Mouse (Mus musculus): ENCODE measurements around the gene Kcnab3. TPM values are rescaled to one million over a fixed set of nuclear protein-coding genes. Genes with fewer than 3 reads are reported as not detected.

Kcnab3 gene
- total RNA-seq, 4 experiments from 2014 or later = 26.9 to 33.1 (median 30.2) TPM

DNA sequence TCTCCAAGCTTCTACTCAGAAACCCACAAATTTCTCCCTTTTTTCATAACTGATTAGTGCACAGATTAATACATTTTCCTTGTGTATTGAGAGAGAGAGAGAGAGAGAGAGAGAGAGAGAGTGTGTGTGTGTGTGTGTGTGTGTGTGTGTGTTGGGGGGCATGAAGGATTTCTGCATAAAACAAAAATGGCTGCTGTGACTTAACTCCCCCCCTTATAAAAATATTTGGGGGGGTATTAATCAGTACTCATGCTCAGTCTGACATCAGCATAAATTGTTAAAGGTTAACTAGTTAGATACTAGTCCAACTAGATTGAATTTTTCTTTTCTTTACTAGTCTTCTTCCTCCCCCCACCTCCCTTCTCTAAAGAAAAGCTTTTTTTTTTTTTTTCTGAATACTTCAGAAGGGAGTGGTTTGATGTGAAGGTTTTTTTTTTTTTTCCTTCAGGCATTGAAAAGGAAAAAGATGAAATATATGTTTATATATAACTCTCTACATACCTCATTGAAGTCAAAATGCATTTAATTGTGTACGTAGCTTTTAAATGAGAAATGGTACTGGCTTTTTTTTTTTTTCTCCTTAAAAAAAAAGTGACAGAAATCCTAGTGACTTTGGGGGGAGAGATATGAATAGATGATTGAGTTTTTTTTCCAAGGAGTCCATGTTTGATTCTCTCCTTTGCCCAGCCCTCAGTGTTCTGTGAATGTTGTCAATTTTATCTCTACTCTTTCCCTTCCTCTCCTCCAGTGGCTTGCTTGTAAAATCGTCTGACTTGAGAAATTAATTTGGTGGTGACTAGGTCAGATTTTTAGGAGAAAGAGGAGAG lies 44.1 kb downstream of the Kcnab3 start:
- no peak for DNase-seq (ENCODE audit: low spot score in 2 of 2)

DNA sequence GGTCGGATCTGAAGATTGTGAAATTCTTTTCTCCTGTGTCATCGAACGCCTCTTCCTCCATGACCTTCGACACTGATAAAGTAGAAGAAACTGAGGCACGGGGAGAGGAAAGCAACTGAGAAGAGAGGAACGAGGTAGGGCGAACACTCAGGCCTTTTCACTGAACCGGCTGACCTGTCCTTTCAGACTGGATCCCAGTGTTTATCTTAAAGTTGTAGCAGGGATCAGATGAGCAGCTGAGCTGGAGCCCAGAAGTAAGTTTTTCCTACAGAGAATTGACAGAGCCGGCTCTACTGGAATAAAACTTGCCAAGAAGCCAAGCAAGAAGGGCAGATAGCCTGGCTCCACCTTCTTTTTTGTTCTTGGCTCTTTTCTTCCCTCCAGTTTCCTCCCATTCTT lies 44.8 kb downstream of the Kcnab3 start:
- no peak for DNase-seq (ENCODE audit: low spot score in 2 of 2)

DNA sequence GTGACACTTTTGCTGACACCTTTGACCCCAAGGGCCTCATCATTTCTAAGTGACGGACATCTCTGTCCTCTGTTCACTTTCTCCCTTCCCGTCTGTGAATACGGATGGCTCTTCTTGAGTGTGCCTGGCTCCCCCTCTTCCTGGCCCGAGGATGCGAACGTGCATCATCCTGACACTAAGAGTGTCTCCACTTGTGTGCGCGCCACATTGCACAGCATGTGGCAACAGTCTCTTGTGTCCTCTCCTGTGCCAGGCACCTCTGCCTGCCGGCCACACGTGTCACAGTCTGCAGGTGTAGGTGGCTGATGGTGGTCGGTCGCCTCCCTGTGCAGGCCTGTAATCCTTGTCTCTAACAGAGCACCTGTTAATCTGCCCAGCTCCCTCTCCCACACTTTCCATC lies 45.5 kb downstream of the Kcnab3 start:
- no peak for DNase-seq (ENCODE audit: low spot score in 2 of 2)

DNA sequence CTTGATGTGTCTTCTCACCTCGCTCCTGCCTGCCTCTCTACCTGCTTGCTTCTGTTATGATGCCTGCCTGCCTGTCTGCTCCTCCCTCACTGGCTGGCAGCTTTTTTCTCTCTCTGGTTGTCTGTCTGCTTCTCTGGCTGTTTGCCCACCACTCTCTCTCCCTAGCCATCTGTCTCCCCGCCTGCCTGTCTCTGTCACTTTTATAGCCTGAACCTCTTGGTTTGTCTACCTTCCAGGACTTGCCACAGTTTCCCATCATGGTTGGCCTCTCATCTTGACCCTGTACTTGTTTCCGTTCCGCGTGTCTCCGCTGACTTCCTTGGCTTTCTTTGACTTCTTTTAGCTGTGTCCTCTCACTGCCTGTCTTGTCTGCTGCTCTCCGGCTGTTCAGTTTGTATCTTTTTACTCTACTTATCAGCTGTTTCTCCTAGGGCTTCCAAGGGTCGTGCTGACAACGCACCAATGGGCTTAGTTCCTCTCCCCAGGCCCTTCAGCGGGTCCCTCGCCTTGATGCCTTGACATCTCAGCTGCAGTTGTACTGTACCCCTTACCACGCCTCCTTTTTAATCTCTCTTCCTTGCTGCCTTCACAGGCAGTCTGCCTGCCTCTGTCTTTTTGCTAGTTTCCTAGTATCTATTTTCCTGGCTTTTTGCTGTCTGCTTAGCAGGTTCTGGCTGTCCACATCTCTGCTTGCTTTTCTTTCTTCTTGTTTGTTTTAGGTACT lies 46.2 kb downstream of the Kcnab3 start:
- peak; percentile 82 to 87 for DNase-seq (ENCODE audit: low spot score in 2 of 2)

DNA sequence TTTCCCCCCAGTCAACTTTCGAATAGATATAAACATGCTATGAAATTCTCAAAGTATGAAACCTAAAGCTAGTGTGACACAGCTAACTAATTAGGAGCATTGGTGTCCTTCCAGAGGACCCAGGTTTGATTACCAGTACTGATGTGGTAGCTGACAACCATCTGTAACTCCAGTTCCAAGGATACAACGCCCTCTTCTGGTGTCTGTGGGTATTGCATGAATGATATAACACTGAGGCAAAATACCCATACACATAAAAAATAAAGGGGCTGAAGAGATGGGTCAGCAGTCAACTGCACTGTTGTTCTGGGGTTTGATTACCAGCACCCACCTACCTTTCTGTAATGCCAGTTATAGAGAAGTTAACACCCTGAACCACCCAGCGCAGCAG lies 46.7 kb downstream of the Kcnab3 start:
- DNase-seq (ENCODE audit: low spot score in 2 of 2) = no peak

DNA sequence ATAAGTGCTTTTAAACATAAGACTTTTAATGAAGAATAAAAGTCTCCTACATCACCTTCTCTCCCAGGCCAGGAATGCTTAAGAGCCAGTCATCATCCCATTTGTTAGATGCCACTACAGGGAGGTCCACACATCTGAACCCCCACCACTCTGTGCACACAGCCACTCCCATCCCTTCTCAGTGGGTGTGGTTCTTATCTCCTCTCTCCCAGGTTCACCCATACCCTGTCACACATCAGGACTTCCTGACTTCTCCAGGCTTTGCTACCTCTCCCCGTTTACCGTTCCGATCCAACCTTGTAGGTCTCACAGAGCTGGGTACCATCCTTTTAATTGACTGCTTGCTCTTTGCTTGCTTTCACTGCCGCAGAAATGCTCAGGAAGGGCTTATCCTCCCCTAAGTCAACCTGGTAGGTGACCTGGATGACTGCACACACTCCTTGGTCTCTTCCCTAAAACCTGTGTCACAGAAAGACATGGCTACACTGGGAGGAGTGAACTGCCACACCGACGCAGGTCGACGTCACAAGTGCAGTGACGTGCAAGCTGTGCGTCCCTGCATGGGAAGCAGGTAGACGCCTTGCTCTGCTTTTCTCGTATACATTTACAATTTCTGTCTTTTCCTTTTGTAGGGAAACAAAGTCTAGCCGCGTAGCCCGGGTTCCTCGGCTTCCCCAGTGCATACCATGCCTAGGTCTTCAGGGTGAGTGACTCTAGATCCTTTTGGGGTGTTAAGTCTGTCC lies 47.3 kb downstream of the Kcnab3 start:
- no peak for DNase-seq (ENCODE audit: low spot score in 2 of 2)

DNA sequence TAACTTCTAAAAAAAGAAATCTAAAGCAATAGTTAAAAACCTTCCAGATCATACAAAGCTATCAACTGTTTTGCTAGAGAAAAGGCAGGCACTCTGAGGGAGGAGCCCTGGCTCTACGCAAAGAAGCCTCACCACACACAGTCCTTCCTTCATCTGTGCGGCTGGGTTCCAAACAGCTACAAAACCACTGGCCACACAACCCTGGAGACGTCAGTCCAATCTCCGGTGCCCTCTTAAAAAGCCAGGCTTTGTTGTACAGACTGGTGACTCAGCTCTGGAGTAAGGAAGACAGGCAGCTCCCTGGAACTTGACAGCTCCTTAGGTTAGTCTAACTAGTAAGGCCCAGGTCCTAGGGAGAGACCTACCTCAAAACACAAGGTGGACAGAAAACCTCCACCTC lies 49.6 kb downstream of the Kcnab3 start:
- no peak for DNase-seq (ENCODE audit: low spot score in 2 of 2)

DNA sequence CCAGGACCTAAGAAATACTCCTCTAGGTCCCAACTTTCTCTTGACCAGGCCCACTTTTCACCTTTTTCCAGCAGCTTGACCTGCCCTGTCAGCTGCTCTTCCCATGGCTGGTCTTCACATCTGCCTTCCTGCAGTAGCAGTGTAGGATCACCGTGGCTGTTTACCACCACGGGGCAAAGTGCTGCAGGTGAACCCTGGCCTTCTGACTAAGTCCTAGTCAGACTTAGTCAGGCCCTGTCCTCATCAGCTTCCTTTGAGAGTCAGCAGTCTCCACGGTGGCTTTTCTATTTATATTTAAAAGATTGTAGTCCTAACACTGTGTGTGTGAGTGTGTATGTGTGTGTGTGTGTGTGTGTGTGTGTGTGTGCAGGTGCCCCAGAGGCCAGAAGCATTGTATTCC lies 51.7 kb downstream of the Kcnab3 start:
- DNase-seq (ENCODE audit: low spot score in 2 of 2) = no peak

DNA sequence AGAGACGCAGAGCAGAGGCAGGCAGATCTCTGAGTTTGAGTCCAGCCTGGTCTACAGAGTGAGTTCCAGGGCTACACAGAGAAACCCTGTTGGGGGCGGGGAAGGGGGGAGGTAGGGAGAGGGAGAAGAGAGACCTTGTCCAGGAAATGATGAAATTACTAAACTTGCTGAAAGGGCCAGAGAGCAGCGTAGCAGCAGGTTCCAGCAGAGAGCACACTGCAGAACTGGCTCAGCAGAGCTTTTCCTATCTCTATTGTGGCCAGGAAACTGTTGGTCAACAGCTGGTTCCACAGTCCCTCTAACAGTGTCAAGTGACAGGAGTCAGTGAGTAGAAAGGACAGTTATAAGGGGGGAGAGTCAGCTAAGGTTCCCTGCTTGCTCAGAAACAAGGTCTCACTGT lies 53.5 kb downstream of the Kcnab3 start:
- DNase-seq (ENCODE audit: low spot score in 2 of 2) = no peak

DNA sequence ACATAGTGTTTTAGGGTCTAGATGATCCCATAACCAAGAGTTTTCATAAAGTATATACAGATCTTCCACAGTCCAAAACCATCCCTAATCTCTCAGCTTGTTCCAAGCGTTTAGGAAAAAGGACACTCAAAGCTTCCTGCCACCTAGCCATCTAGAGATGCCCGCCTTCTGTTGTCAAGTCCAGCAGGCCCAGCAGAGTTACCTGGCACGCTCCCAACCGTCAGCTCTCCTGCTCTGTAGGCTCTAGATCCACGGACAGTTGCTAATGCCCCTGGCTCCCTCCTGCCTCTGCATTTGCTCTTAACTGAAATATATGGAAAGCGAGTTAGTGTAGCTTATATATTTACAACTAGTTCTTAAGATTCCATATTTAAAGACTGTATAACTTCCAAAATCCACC lies 55.3 kb downstream of the Kcnab3 start:
- DNase-seq (ENCODE audit: low spot score in 2 of 2) = no peak

Other genes with a start within 250 kb of the Kcnab3 start
- gene Vamp2, start 237.8 kb upstream of the Kcnab3 start, total RNA-seq (2022) = 100 to 1,000 TPM; 926 to 962 (median 934) TPM
- gene Per1, start 231.0 kb upstream of the Kcnab3 start, total RNA-seq (2022) = 100 to 1,000 TPM in 2 of 4 experiments, 10 to 100 TPM in 2; 91.2 to 107 (median 97.7) TPM
- gene Hes7, start 205.9 kb upstream of the Kcnab3 start, total RNA-seq (2022) = 1 to 10 TPM in 3 of 4 experiments, under 1 TPM in 1; 0.97 to 1.8 (median 1.2) TPM
- 1 to 10 TPM; 1.4 to 1.7 (median 1.5) TPM for gene 9130213A22Rik, start 203.7 kb upstream of the Kcnab3 start, total RNA-seq (2022)
- 10 to 100 TPM in 2 of 4 experiments, 1 to 10 TPM in 2; 8.8 to 14.4 (median 10.1) TPM for gene Aloxe3, start 200.4 kb upstream of the Kcnab3 start, total RNA-seq (2022)
- gene Alox12b, start 169.3 kb upstream of the Kcnab3 start, total RNA-seq (2022) = 10 to 100 TPM in 2 of 4 experiments, 1 to 10 TPM in 2; 5.9 to 14.5 (median 10.5) TPM
- gene Alox8, start 128.4 kb upstream of the Kcnab3 start, total RNA-seq (2022) = 10 to 100 TPM in 1 of 4 experiments, 1 to 10 TPM in 3; 8.4 to 10.1 (median 9.3) TPM
- gene Gucy2e, start 89.2 kb upstream of the Kcnab3 start, total RNA-seq (2022) = 1 to 10 TPM; 1.6 to 2.0 (median 1.8) TPM
- 10 to 100 TPM; 12.4 to 17.2 (median 15.5) TPM for gene Cntrob, start 2.5 kb upstream of the Kcnab3 start, total RNA-seq (2022)
- gene Trappc1, start 2.3 kb upstream of the Kcnab3 start, total RNA-seq (2022) = 10 to 100 TPM; 54.6 to 65.9 (median 56.3) TPM
- gene Rnf227, start 14.2 kb downstream of the Kcnab3 start, total RNA-seq (2022) = 100 to 1,000 TPM; 119 to 129 (median 121) TPM
- gene Chd3, start 43.1 kb downstream of the Kcnab3 start, total RNA-seq (2022) = 100 to 1,000 TPM; 435 to 510 (median 495) TPM
- 100 to 1,000 TPM; 101 to 126 (median 111) TPM for gene Naa38, start 69.2 kb downstream of the Kcnab3 start, total RNA-seq (2022)
- 10 to 100 TPM; 37.5 to 51.2 (median 46.5) TPM for gene Cyb5d1, start 69.4 kb downstream of the Kcnab3 start, total RNA-seq (2022)
- gene Tmem88, start 72.0 kb downstream of the Kcnab3 start, total RNA-seq (2022) = 1 to 10 TPM; 2.2 to 2.8 (median 2.5) TPM
- 10 to 100 TPM; 32.3 to 36.4 (median 34.8) TPM for gene Kdm6b, start 87.4 kb downstream of the Kcnab3 start, total RNA-seq (2022)
- 1 to 10 TPM; 3.1 to 6.3 (median 5.0) TPM for gene Dnah2, start 222.9 kb downstream of the Kcnab3 start, total RNA-seq (2022)
- gene Efnb3, start 233.9 kb downstream of the Kcnab3 start, total RNA-seq (2022) = 100 to 1,000 TPM; 115 to 132 (median 124) TPM